Mouse (Mus musculus) hindbrain, embryonic 12.5 days (tissue): ENCODE data around the gene Camta2. TPM values are rescaled to one million over a fixed set of nuclear protein-coding genes. Genes with fewer than 3 reads are reported as not detected.

ENCODE experiments used
- ATAC-seq: fragments of 200-750 bp; cut with Nextera tagmentation; 2 replicates; pipeline ENCODE4 v1.8.0; 2017; ENCODE audit warnings: moderate TSS enrichment; ENCODE audit not compliant: low FRiP score
- H3K27ac ChIP-seq: fragments of 300-500 bp; sonication (generic); 2 replicates; pipeline ENCODE4 v1.5.1; 2016; ENCODE audit warnings: mild to moderate bottlenecking
- H3K27me3 ChIP-seq: fragments of 300-500 bp; sonication (generic); 2 replicates; pipeline ENCODE4 v1.6.1; 2016; ENCODE audit warnings: mild to moderate bottlenecking
- H3K36me3 ChIP-seq: fragments of 300-500 bp; sonication (generic); 2 replicates; pipeline ENCODE4 v1.6.1; 2016; ENCODE audit warnings: mild to moderate bottlenecking
- H3K4me1 ChIP-seq: fragments of 300-500 bp; sonication (generic); 2 replicates; pipeline ENCODE4 v1.6.1; 2016
- H3K4me2 ChIP-seq: fragments of 300-500 bp; sonication (generic); replicated peaks from 2 replicates; pipeline ENCODE4 v1.6.1; 2016; ENCODE audit warnings: mild to moderate bottlenecking
- H3K4me3 ChIP-seq: fragments of 300-500 bp; sonication (generic); 2 replicates; pipeline ENCODE4 v1.5.1; 2016; ENCODE audit warnings: mild to moderate bottlenecking
- H3K9ac ChIP-seq: fragments of 300-500 bp; sonication (generic); 2 replicates; pipeline ENCODE4 v1.6.1; 2016; ENCODE audit warnings: mild to moderate bottlenecking, moderate library complexity
- H3K9me3 ChIP-seq: fragments of 300-500 bp; sonication (generic); replicated peaks from 2 replicates; pipeline ENCODE4 v1.6.1; 2016; ENCODE audit warnings: mild to moderate bottlenecking
- WGBS: fragments of 180-500 bp; shearing (Covaris S2); methylation state at CpG from one replicate; pipeline ENCODE4 v1.1.7; 2016; 5-methylcytosine and 5-hydroxymethylcytosine counted together
- polyA plus RNA-seq: library from polyadenylated mRNA; unstranded; fragments of >200 nt; fragmentation: Nextera tagmentation; extraction: Ambion mirVana; gene quantifications from 2 replicates; pipeline ENCODE4 v1.2.1, GENCODE M21; 2016

Gene Camta2
- polyA plus RNA-seq, 1 experiment from 2014 or later, result 15.2 TPM

- no peak for ATAC-seq
- Histone ChIP-seq H3K4me3 (no peak overlapping the region), H3K27ac (no peak overlapping the region), H3K4me2 (no peak overlapping the region), H3K4me1 (peaks cover 18% of the 10 kb centered on the region), H3K9ac (no peak overlapping the region), H3K36me3 (peaks cover 68% of the 10 kb centered on the region), H3K9me3 (no peaks in the 10 kb centered on the region), H3K27me3 (no peaks in the 10 kb centered on the region)
- WGBS, result 91% methylated on average over 3 of the region's 3 CpGs
Measured at GRCm38 (mm10) chr11:70706127-70706526, 18.2 kb upstream of the Camta2 start.

- Histone ChIP-seq H3K9me3 (no peaks in the 10 kb centered on the region), H3K9ac (0 out of 2 replicates have a peak overlapping the region, but pooled peaks have one; percentile 35), H3K4me3 (no peak overlapping the region), H3K4me1 (peaks cover 27% of the 10 kb centered on the region), H3K27ac (no peak overlapping the region), H3K27me3 (no peaks in the 10 kb centered on the region), H3K4me2 (no peak overlapping the region; the same call in 1 of the 2 replicates), H3K36me3 (peaks cover 40% of the 10 kb centered on the region)
- ATAC-seq, result no peak
- 84% methylated on average over 6 of the region's 6 CpGs for WGBS
Measured at GRCm38 (mm10) chr11:70702781-70703180, 14.9 kb upstream of the Camta2 start.

- no peak for ATAC-seq
- Histone ChIP-seq H3K4me3 (peak overlapping the region; percentile 91), H3K36me3 (peaks cover 34% of the 10 kb centered on the region), H3K27me3 (no peaks in the 10 kb centered on the region), H3K9me3 (no peaks in the 10 kb centered on the region), H3K9ac (peak overlapping the region; percentile 35), H3K27ac (no peak overlapping the region), H3K4me2 (peak overlapping the region; percentile 74), H3K4me1 (peaks cover 27% of the 10 kb centered on the region)
- WGBS, result 80% methylated on average over 6 of the region's 6 CpGs
Measured at GRCm38 (mm10) chr11:70701984-70702733, 14.3 kb upstream of the Camta2 start.

GRCm38 (mm10) chr11:70701221-70701955, 13.5 kb upstream of the Camta2 start:
- peaks cover 27% of the 10 kb centered on the region for H3K4me1 ChIP-seq
- H3K4me3 ChIP-seq, result peak overlapping the region; percentile 91
- 13% methylated on average over 10 of the region's 10 CpGs for whole genome bisulfite sequencing
- no peak for ATAC-seq
- no peaks in the 10 kb centered on the region for H3K9me3 ChIP-seq
- no peaks in the 10 kb centered on the region for H3K27me3 ChIP-seq
- H3K36me3 ChIP-seq, result peaks cover 26% of the 10 kb centered on the region
- H3K9ac ChIP-seq, result peak overlapping the region; percentile 91
- no peak overlapping the region for H3K27ac ChIP-seq
- peak overlapping the region; percentile 74 for H3K4me2 ChIP-seq

GRCm38 (mm10) chr11:70700613-70701012, 12.7 kb upstream of the Camta2 start:
- peaks cover 27% of the 10 kb centered on the region for H3K4me1 ChIP-seq
- under 1% methylated on average over 32 of the region's 34 CpGs for WGBS
- H3K4me2 ChIP-seq, result peak overlapping the region; percentile 74

GRCm38 (mm10) chr11:70699722-70700556, 12.0 kb upstream of the Camta2 start, which contains the start of the genes Inca1 and Kif1c:
Gene Inca1, minus strand, starts transcription at chr11:70700155.
Gene Kif1c, plus strand, starts transcription at chr11:70700548.
- peak within 1 kb of the TSS; percentile 89 for H3K27ac ChIP-seq

More at GRCm38 (mm10) chr11:70700613-70701012, 12.7 kb upstream of the Camta2 start:
- Histone ChIP-seq H3K27ac (peak overlapping the region; percentile 89), H3K4me3 (peak overlapping the region; percentile 91), H3K9me3 (no peaks in the 10 kb centered on the region), H3K9ac (peak overlapping the region; percentile 91), H3K36me3 (peaks cover 18% of the 10 kb centered on the region), H3K27me3 (no peaks in the 10 kb centered on the region)
- peak; percentile 55 for ATAC-seq

GRCm38 (mm10) chr11:70699051-70699450, 11.1 kb upstream of the Camta2 start:
- peaks cover 3% of the 10 kb centered on the region; the same call in 1 of the 2 replicates for H3K36me3 ChIP-seq
- peaks cover 27% of the 10 kb centered on the region for H3K4me1 ChIP-seq
- H3K9me3 ChIP-seq, result no peaks in the 10 kb centered on the region
- H3K27ac ChIP-seq, result no peak overlapping the region
- no peak overlapping the region for H3K4me2 ChIP-seq
- 79% methylated on average over 2 of the region's 2 CpGs for WGBS
- no peak for ATAC-seq
- no peaks in the 10 kb centered on the region for H3K27me3 ChIP-seq
- H3K9ac ChIP-seq, result no peak overlapping the region
- H3K4me3 ChIP-seq, result no peak overlapping the region

More at GRCm38 (mm10) chr11:70699722-70700556, 12.0 kb upstream of the Camta2 start, which contains the start of the genes Inca1 and Kif1c:
- peaks cover 27% of the 10 kb centered on the region for H3K4me1 ChIP-seq
- H3K27me3 ChIP-seq, result no peaks in the 10 kb centered on the region
- WGBS, result under 1% methylated on average over 69 of the region's 69 CpGs
- peak within 1 kb of the TSS; percentile 91 for H3K4me3 ChIP-seq
- peak within 1 kb of the TSS; percentile 91 for H3K9ac ChIP-seq
- H3K9me3 ChIP-seq, result no peaks in the 10 kb centered on the region
- H3K36me3 ChIP-seq, result peaks cover 12% of the 10 kb centered on the region
- ATAC-seq, result peak; percentile 96
- peak within 1 kb of the TSS; percentile 74 for H3K4me2 ChIP-seq

- Histone ChIP-seq H3K27me3 (no peaks in the 10 kb centered on the region), H3K27ac (no peak overlapping the region), H3K9me3 (no peaks in the 10 kb centered on the region), H3K4me3 (no peak overlapping the region), H3K9ac (no peak overlapping the region), H3K4me2 (no peak overlapping the region), H3K4me1 (peaks cover 21% of the 10 kb centered on the region), H3K36me3 (no peaks in the 10 kb centered on the region)
- no peak for ATAC-seq
- 71% methylated on average over 3 of the region's 3 CpGs for WGBS
Measured at GRCm38 (mm10) chr11:70697376-70697775, 9.5 kb upstream of the Camta2 start.

- no peak overlapping the region for H3K9ac ChIP-seq
- H3K4me1 ChIP-seq, result peaks cover 4% of the 10 kb centered on the region
- peaks cover 3% of the 10 kb centered on the region; the same call in 1 of the 2 replicates for H3K27me3 ChIP-seq
- H3K4me3 ChIP-seq, result no peak overlapping the region
- H3K4me2 ChIP-seq, result no peak overlapping the region
- no peak for ATAC-seq
- no peak overlapping the region for H3K27ac ChIP-seq
- no peaks in the 10 kb centered on the region for H3K9me3 ChIP-seq
- no peaks in the 10 kb centered on the region for H3K36me3 ChIP-seq
- WGBS, result 68% methylated on average over 3 of the region's 3 CpGs
Measured at GRCm38 (mm10) chr11:70693504-70693903, 5.6 kb upstream of the Camta2 start.

- peaks cover 19% of the 10 kb centered on the region for H3K4me1 ChIP-seq
- ATAC-seq, result no peak
- WGBS, result 59% methylated on average over 4 of the region's 4 CpGs
- no peak overlapping the region for H3K4me2 ChIP-seq
- no peak overlapping the region for H3K9ac ChIP-seq
- H3K27ac ChIP-seq, result no peak overlapping the region
- H3K36me3 ChIP-seq, result 0 out of 2 replicates have a peak, but pooled peaks cover 7% of the 10 kb centered on the region
- H3K4me3 ChIP-seq, result no peak overlapping the region
- H3K27me3 ChIP-seq, result peaks cover 3% of the 10 kb centered on the region; the same call in 1 of the 2 replicates
- H3K9me3 ChIP-seq, result no peaks in the 10 kb centered on the region
Measured at GRCm38 (mm10) chr11:70689578-70689977, 1.7 kb upstream of the Camta2 start.

- ATAC-seq, result peak; percentile 19; the same call in 1 of the 2 replicates
- peak overlapping the region; percentile 83 for H3K27ac ChIP-seq
Measured at GRCm38 (mm10) chr11:70688372-70688771, 467 bp upstream of the Camta2 start.

More at GRCm38 (mm10) chr11:70688372-70688771, 467 bp upstream of the Camta2 start:
- Histone ChIP-seq H3K4me3 (peak overlapping the region; percentile 91), H3K4me1 (peaks cover 19% of the 10 kb centered on the region), H3K27me3 (peaks cover 3% of the 10 kb centered on the region; the same call in 1 of the 2 replicates), H3K9me3 (no peaks in the 10 kb centered on the region), H3K9ac (peak overlapping the region; percentile 87), H3K36me3 (peaks cover 19% of the 10 kb centered on the region), H3K4me2 (peak overlapping the region; percentile 79)
- 8% methylated on average over 8 of the region's 8 CpGs for WGBS
